Mouse (Mus musculus) heart, adult 2 months (tissue): ENCODE data around the gene Gas2l1.
A peak's percentile ranks its signal among the peaks of the same experiment; 100 is the strongest.

ENCODE experiments used
- CTCF ChIP-seq: fragments of 200-600 bp; IDR thresholded peaks from 2 replicates; pipeline ENCODE4 v1.8.1; 2022; ENCODE audit warnings: antibody characterized with exemption, mild to moderate bottlenecking, moderate library complexity
- EP300 ChIP-seq: fragments of 200-500 bp; IDR thresholded peaks from 2 replicates; pipeline ENCODE4 v1.6.1; 2011; ENCODE audit warnings: low read depth, low read length, control low read depth; ENCODE audit not compliant: insufficient read depth
- POLR2A ChIP-seq: fragments of 200-500 bp; IDR thresholded peaks from 2 replicates; pipeline ENCODE4 v1.6.1; 2011; ENCODE audit warnings: mild to moderate bottlenecking, low read depth, low read length, control low read depth; ENCODE audit not compliant: insufficient read depth

DNA sequence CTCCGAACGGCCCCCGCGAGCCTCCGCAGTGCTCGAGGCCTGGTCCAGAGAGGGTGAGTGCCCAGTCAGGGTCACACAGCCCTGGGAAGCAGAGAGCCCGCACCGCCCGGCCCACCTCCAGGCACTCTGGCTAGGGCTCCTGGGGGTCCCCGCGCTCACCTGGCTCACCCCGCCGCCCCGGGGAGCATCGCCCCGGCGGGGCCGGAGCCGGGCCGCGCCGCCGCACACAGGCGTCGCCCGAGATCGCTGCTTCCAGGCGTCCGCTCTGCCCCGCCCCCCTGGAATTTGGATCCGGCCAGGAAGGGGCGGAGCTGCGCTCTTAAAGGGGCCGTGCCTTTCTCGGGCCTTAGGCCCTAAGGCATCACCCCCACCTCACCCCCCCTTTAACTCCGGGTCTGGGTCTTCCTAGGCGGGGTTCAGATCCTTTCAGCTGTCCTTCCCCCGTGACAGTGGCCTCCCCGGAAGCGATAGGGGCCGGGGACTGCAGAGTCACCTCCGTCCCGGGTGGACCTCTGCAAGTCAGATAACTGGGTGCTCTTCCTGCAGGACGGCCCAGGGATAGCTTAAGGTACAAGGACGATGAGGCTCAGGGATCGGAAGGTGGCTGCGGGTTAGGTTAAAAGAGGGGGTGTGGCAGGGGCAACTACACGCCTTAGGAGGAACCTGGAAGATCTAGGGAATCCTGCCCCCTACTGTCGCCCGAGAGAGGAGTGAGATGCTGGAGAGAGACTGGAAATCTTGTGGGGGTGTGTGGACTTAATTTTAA, at the start of gene Gas2l1:
- TF ChIP-seq CTCF (peak; percentile 82), POLR2A (peak; percentile 45; the same call in 1 of the 2 replicates), EP300 (peak; percentile 61; the same call in 1 of the 2 replicates)
